Mouse (Mus musculus) erythroblast, embryonic 14.5 days (primary cell): ENCODE data around the gene Tns1.

Experiments used
- GATA1 ChIP-seq: IDR thresholded peaks from 2 replicates; pipeline ENCODE4 v1.6.1; 2012; ENCODE audit warnings: low read length, inconsistent platforms, mixed read lengths
- TAL1 ChIP-seq: IDR thresholded peaks from 3 replicates; pipeline ENCODE4 v1.6.1; 2012; ENCODE audit warnings: low read length, inconsistent platforms, mixed read lengths

GRCm38 (mm10) chr1:73948757-73949156 is 175.5 kb downstream of the Tns1 start:
- TF ChIP-seq GATA1 = no peak
- no peak for TF ChIP-seq TAL1
